25 mouse cellular contexts compared by ENCODE assay signal in the genomic region with DNA sequence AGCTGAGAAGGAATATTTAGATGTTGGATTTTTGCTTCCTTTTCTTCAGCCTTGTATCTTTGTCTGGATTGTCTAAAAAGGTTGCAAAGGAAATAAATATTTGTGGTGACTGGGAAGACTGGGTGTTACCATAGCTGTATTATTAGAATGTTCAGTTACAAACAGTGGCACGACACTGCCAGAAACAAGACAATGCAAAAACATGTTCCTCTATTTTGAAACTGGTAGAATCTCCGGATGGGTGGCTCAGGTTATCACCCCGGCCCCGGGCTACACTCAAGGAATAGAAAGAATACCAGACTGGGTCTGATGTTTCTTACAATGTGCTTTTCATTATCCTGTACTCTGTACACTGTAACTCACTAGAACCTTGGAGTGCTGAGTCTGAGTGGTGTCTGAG.
DNase-seq lines count a peak whose midpoint lies in the region; ATAC-seq and TF ChIP-seq lines count a peak whose summit lies in the region.
"Had no signal": no experiment of that assay in that cellular context is flagged by ENCODE, and none has a peak within 500 bp of the region (broad histone marks: within the 10 kb centered on the region; RNA-seq: fewer than 3 reads in every experiment).

No protein-coding gene starts in this region.

- DNase-seq in kidney, adult 11 months = peak; percentile 29
- DNase-seq in kidney, adult 18-20 months = no peak
- DNase-seq in lung, postnatal 10 days = peak; percentile 54
- no peak for DNase-seq in lung, adult 2 months
- DNase-seq in lung, postnatal 25 days (ENCODE audit: low spot score) = peak; percentile 59
- no peak for DNase-seq in hindbrain, postnatal 0 days (ENCODE audit: low spot score)
- DNase-seq in cerebellum, postnatal 10 days = no peak
- no peak for DNase-seq in adrenal gland, postnatal 25 days
- DNase-seq: adrenal gland, adult 2 months; cerebellum, adult 2 months; liver; retina, postnatal 1 day; thymus, postnatal 25 days had no signal

- no peak overlapping the region for H3K9ac ChIP-seq in hindbrain, postnatal 0 days (replicated peaks; ENCODE audit: low read length)
- H3K9ac ChIP-seq: forebrain, embryonic 12.5 days; liver, embryonic 15.5 days; neural tube, embryonic 13.5 days had no signal

- no peaks in the 10 kb centered on the region for H3K36me3 ChIP-seq in hindbrain, postnatal 0 days (ENCODE audit: insufficient read depth, low read length)
- H3K36me3 ChIP-seq: forebrain, embryonic 12.5 days; heart, embryonic 10.5 days; hindbrain, embryonic 10.5 days; limb, embryonic 10.5 days; midbrain, embryonic 10.5 days; neural tube, embryonic 13.5 days had no signal

- H3K27ac ChIP-seq in hindbrain, postnatal 0 days = no peak overlapping the region
- H3K27ac ChIP-seq: forebrain, embryonic 12.5 days; heart, embryonic 10.5 days; hindbrain, embryonic 10.5 days; limb, embryonic 10.5 days; liver, embryonic 15.5 days; midbrain, embryonic 10.5 days; neural tube, embryonic 13.5 days had no signal

- H3K4me3 ChIP-seq in lung, adult 2 months (replicated peaks; ENCODE audit: extremely low read depth, low read depth, low read length) = no peak overlapping the region
- H3K4me3 ChIP-seq in hindbrain, postnatal 0 days (ENCODE audit: low read length) = no peak overlapping the region
- H3K4me3 ChIP-seq: erythroblast, embryonic 14.5 days; forebrain, embryonic 12.5 days; heart, embryonic 10.5 days; hindbrain, embryonic 10.5 days; limb, embryonic 10.5 days; liver, embryonic 15.5 days; midbrain, embryonic 10.5 days; myocyte; neural tube, embryonic 13.5 days had no signal

- TF ChIP-seq CTCF in lung, adult 2 months (IDR thresholded peaks at IDR 0.05; ENCODE audit: insufficient read depth, low read length) = no peak
- TF ChIP-seq CTCF in hindbrain, postnatal 0 days (IDR thresholded peaks at IDR 0.05; ENCODE audit: low read depth) = no peak

- TF ChIP-seq POLR2A in lung, adult 2 months (IDR thresholded peaks at IDR 0.05; ENCODE audit: borderline replicate concordance, extremely low read depth, low read depth, low read length) = no peak

- ATAC-seq in hindbrain, postnatal 0 days = no peak
- ATAC-seq: hindbrain, embryonic 16.5 days; intestine, embryonic 16.5 days; midbrain, embryonic 16.5 days had no signal

- no peaks in the 10 kb centered on the region for H3K9me3 ChIP-seq in hindbrain, postnatal 0 days (ENCODE audit: low read length)
- H3K9me3 ChIP-seq: forebrain, embryonic 12.5 days; heart, embryonic 10.5 days; hindbrain, embryonic 10.5 days; limb, embryonic 10.5 days; liver, embryonic 15.5 days; midbrain, embryonic 10.5 days; neural tube, embryonic 13.5 days had no signal

- H3K27me3 ChIP-seq in hindbrain, postnatal 0 days (ENCODE audit: insufficient read depth, low read length) = no peaks in the 10 kb centered on the region
- H3K27me3 ChIP-seq: forebrain, embryonic 12.5 days; liver, embryonic 15.5 days; neural tube, embryonic 13.5 days had no signal

- H3K4me2 ChIP-seq in hindbrain, postnatal 0 days (ENCODE audit: low read depth, low read length) = no peak overlapping the region
- H3K4me2 ChIP-seq: forebrain, embryonic 12.5 days; liver, embryonic 15.5 days; neural tube, embryonic 13.5 days had no signal

- peaks cover 42% of the 10 kb centered on the region for H3K4me1 ChIP-seq in lung, adult 2 months (ENCODE audit: control insufficient read depth, insufficient read depth, low read length)
- H3K4me1 ChIP-seq in hindbrain, postnatal 0 days (ENCODE audit: insufficient read depth, low read length) = no peaks in the 10 kb centered on the region
- H3K4me1 ChIP-seq: forebrain, embryonic 12.5 days had no signal

- WGBS in lung, adult 2 months = 41% methylated on average over 4 of the region's 4 CpGs
- 76% methylated on average over 4 of the region's 4 CpGs for WGBS in hindbrain, postnatal 0 days

Comparison
In these comparisons a context has a peak if more than half of its experiments do, and no peak if none do; other contexts are left out.
1. DNase-seq: peak in kidney, adult 11 months (single experiment), lung, postnatal 10 days (single experiment) and lung, postnatal 25 days (single experiment); none in kidney, adult 18-20 months (single experiment), lung, adult 2 months (single experiment), hindbrain, postnatal 0 days (single experiment), cerebellum, postnatal 10 days (0 of 2) and adrenal gland, postnatal 25 days (single experiment).